Mouse (Mus musculus) c-Kit-negative CD71-positive TER-119-positive erythroid progenitor cells, embryonic 14.5 days (primary cell): ENCODE measurements around the gene Rgs18.

ENCODE experiments used
- DNase-seq: peaks from one replicate; pipeline ENCODE4 v3.0.0-alpha.2; 2013; ENCODE audit warnings: low read depth, low spot score

The Rgs18 gene

GRCm38 (mm10) chr1:144775331-144775730, at the start of gene Rgs18:
Gene Rgs18, minus strand, starts transcription at chr1:144775435.
- DNase-seq: no peak

GRCm38 (mm10) chr1:144774394-144774793, 841 bp downstream of the Rgs18 start:
- DNase-seq: no peak

- no peak for DNase-seq
These were observed 9.0 kb downstream of the Rgs18 start for GRCm38 (mm10) chr1:144766218-144766617.

- DNase-seq: no peak
These were observed 14.4 kb downstream of the Rgs18 start for GRCm38 (mm10) chr1:144760792-144761191.

GRCm38 (mm10) chr1:144750763-144751162, 24.5 kb downstream of the Rgs18 start:
- DNase-seq: no peak

- DNase-seq: no peak
These were observed 29.1 kb downstream of the Rgs18 start for GRCm38 (mm10) chr1:144746182-144746581.

GRCm38 (mm10) chr1:144737739-144738138, 37.5 kb downstream of the Rgs18 start:
- no peak for DNase-seq

- no peak for DNase-seq
These were observed 54.5 kb downstream of the Rgs18 start for GRCm38 (mm10) chr1:144720736-144721135.

- no peak for DNase-seq
These were observed 70.9 kb downstream of the Rgs18 start for GRCm38 (mm10) chr1:144704373-144704772.
